Mouse (Mus musculus) gastrocnemius, postnatal 36 days (tissue): ENCODE data around the gene Clpsl2. TPM values are rescaled to one million over a fixed set of nuclear protein-coding genes. Genes with fewer than 3 reads are reported as not detected.
"Not testable (repeated sequence)": the region's sequence is repeated elsewhere in the genome, so short reads cannot be mapped to it uniquely, and the experiment has no call there.

ENCODE experiments used
- DNase-seq, 2 experiments: peaks; one replicate each; pipeline ENCODE4 v3.0.0; 2022
- intact Hi-C: fragments of 180-260 bp; cut with DNase I; formaldehyde crosslinking; loops from one replicate; pipeline ENCODE4 v1.15.1; 2025
- total RNA-seq, 2 experiments: library from RNA; stranded (reverse); gene quantifications; 2 replicates each; pipeline ENCODE4 v1.2.3; 2021

Clpsl2 gene
- total RNA-seq, 2 experiments from 2014 or later: not detected

DNA sequence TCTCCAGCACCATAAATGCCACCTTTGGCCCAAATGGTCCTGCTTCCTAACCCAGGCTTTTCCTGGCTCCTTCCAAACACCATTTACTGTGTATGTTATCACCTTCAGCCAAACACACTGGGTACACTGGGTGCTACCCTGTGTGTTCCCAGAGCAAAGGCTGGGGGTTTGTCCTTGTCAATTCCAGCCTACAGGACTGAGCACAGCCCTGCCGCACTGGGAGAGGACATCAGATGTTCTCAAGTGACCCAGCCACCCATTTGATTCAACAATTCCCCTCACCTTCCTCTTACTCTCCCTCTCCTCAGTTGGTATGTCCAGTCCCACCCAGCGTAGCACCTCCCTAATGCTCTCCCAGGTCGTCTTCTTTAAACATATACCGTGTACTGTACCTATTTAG is 28.6 kb upstream of the Clpsl2 start:
- DNase-seq: no peak

DNA sequence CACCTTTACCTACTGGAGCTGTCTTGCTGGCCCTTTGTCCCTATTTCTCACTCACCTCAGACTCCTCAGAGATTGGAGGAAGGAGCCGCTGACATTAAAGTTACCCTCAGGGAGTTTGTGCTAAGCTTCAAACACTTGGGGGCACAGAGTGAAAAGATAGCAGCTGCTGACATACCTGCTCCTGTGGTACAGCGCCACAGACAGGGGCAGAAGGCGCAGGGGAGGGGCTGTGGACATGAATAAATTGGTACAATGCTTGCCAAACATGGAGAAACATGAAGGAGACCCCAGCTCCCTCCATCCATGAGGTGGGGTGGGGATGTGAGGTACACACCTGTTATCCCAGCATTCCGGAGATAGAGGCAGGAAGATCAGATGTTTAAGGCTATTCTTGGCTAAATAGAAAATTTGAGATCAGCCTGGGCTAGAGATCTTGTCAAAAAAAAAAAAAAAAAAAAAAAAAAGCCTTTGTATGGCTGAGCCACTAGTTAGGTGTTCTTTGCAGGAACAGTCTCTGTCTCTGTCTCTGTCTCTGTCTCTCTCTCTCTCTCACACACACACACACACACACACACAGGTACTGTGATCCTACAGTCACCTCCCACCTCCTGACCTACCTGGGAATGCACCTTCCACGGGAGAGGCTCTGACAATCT is 28.0 kb upstream of the Clpsl2 start:
- no peak for DNase-seq
- intact Hi-C loops: no loop called here

More for the DNA sequence above, 28.6 kb upstream of the Clpsl2 start:
- intact Hi-C loops: no loop called here

DNA sequence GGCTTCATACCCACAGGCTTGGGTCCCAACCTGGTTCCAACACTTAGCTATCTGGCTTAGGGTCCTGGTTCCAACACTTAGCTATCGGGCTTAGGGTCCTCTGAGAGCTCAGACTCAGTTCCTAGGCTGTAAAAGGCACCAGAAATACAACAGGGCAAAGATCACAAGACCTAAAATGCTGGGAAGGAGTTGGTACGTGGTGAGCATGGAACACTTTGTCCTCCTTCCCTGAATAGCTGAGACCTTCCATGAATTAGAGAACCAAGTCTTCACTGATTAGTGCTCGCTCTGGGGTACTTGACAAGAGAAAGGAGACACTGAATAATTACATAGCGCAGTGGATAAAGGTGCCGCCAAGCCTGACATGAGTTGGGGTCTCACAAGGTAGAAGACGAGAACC is 27.3 kb upstream of the Clpsl2 start:
- DNase-seq: no peak
- intact Hi-C loops: loop anchor here (2.0 kb wide), 1 partner anchor 37 kb away; no protein-coding TSS in a partner anchor

DNA sequence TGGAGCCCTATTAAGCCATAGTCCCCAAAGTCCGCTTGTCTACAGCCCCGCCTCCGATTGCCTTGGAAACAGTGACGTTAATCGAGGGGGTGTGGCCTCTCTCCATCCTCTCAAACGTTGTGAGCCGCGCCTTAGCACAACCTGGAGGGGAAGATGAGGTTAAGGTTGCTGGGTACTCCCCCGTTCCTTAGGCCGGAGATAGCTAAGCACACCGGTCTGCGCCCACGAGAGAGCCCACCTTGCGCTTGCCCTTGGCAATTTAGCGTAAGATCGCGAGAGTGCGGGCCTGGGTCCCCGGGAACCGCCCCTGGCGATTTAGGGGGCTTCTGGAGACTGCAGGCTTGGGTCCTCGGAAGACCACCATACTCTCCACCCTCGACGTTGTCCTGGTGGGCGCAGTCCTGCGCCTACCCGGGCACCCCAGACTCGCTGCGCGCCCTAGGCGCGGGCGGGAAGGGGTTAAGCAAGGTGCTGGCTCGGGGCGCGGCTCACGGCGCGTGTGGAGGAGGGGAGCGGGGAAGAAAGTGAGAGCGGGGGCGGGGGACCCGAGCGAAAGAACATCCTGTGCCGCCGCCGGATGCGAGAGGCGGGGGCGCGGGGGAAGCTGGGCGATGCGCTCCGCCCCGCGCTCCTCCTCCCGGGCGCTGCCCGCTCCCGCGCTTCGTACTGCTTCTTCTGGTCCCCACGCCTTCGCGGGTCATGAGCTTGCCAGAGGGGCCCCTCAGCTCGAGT is 26.4 kb upstream of the Clpsl2 start:
- intact Hi-C loops: loop anchor here (2.0 kb wide), 1 partner anchor 38 kb away; no protein-coding TSS in a partner anchor
- peak; percentile 91 to 95 for DNase-seq

DNA sequence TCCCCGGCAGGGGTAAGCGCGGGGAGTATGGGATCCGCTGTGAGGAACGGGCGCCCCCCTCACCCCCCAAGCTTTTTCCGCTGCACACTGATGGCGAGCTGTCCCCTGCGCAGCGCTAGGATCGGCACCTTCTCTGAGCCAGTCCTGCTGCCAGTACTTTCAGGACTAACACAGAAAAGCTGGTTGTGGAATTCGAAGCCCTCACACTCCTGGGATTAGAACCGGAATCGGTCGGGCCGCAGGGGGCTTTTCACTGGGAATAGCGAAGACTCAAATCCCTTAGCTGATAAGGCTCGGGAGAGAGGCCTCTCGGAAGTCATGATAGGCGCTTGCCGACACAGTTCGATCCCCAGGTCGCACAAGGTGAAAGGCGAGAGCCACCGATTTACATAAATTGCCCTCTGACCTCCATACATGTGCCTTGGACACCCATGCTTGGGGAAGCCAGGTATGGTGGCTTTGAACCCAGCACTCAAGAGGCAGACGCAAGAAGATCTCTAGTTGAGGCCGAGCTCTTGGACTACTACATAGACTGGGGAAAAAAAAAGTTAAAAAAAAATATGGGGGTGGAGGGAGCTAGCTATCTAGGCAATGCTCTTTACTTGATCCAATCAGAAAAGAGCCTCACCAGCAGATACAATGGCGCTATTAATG is 25.7 kb upstream of the Clpsl2 start:
- no peak for DNase-seq
- intact Hi-C loops: loop anchor here (2.0 kb wide), 1 partner anchor 39 kb away; no protein-coding TSS in a partner anchor

DNA sequence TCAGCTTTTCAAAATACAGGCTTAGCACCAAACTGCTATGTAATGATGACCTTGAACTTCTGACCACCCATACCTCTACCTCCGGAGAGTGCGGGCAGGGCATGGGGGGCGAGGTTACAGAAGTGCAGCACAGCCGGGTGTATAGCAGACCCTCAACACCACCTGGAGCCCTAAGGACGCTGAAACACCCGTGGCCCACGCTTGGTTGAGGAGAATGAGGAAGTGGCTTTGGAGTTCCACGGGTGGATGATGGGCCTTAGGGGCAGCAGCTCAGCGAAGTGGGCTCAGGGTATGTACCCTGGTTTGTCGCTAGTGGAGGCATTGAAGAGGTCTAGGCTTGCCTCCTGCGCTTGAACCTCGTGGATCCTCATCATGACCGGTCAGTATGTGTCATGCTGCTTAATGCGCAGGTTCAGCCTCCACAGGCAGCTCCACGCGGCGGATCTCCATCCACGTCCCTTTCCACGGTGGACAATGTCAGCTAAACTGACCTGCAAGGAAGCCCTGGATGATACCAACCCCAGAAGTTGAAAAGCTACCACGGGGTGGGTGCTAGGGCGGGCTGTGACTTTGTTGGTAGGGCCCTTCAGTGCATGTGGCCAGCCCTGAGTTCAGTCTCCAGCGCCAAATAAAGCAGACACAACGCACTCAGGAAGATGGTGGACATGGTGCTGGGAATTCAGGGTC is 25.1 kb upstream of the Clpsl2 start:
- intact Hi-C loops: no loop called here
- DNase-seq: no peak

DNA sequence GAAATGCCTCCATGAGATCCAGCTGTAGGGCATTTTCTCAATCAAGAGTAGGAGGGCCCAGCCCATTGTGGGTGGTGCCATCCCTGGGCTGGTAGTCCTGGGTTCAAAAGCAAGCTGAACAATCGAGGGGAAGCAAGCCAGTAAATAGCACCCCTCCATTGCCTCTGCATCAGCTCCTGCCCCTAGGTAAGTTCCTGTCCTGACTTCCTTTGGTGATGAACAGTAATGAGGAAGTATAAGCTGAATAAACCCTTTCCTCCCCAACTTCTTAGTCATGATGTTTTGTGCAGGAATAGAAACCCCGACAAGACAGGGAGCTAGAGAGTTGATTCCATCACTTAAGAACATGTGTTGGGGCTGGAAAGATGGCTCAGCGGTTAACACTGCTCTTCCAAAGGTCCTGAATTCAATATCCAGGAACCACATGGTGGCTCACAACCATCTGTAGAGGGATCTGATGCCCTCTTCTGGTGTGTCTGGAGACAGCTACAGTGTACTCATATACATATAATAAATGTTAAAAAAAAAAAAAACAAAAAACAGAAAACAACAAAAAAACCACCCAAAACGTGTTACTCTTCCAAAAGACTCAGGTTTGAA is 24.3 kb upstream of the Clpsl2 start:
- no peak for DNase-seq
- intact Hi-C loops: no loop called here

DNA sequence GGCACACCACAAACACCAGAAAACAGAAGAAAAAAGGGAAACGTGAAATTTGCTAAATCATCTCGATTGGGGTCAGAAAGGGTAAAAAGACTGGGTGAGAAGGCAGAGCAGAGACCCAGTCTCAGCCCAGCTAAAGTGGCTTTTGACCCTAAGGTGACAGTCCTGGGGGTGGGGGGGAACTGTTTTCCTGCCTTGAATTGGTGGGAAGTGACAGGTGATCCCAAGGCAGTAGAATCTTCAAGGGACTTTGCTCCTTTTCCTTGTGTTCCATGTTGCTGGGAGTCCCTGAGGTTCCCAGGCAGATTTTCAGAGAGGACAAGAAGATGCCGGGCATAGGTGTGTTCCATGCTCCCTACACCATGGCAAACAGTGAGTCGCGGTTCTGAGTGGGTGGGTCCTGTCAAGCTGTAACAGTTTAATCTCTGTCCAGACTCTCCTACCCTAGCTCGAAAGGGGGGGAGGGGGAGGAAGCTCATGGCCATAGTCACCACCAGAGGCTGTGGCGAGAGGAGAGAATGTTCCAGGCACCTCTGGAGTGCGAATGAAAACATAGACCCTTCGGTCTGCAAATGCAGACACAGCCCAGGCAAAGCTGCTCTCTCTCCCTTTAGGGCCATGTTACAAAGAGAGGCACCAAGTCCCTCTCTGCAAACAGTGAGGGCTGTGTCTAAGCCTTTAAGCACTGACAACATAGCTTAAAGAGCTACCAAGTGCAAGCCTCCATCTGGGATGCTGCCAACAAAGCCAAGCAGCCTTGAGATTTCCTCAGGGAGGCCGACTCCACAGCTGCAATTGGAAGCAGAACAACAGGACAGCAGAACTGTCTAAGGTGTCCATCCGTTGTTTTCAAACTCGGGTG is 21.8 kb upstream of the Clpsl2 start:
- DNase-seq: no peak
- intact Hi-C loops: loop anchor here (1.0 kb wide), 2 partner anchors 120 to 141 kb away; no protein-coding TSS in a partner anchor

DNA sequence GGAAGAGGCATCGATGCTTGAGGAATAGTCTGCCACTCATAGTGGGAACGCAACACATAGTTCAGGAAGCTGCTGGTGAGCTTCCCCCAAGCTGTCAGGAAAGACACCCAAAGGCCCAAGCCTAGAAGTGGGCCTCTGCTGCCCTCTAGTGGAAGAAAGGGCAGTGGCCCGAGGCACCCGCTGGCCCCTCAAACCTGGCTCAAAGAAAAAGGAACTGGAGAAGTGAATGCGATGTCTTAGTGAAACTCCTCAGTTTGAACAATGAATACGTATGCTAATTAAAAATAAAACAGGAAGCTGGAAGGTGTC is 21.2 kb upstream of the Clpsl2 start:
- intact Hi-C loops: loop anchor here (1.0 kb wide), 2 partner anchors 121 to 142 kb away; no protein-coding TSS in a partner anchor
- DNase-seq: peak; percentile 80 to 84

DNA sequence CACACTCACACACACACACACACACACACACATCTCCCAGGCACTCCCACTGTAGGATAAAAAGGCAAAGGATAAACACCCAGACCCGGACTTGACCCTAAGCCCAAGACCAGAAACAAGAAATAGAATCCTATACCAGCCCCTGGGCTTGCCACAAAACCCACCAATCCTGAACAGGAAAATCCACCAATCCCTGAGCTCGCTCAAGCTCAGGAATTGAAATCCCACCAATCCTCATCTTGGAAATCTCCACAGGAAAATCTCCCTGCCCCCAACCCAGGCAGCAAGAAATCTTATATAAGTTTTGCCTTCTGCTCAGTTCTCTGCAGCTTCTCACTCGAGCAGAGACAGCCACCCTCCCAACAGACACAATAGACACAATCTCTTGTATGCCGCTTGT is 20.1 kb upstream of the Clpsl2 start:
- no peak for DNase-seq
- intact Hi-C loops: no loop called here

DNA sequence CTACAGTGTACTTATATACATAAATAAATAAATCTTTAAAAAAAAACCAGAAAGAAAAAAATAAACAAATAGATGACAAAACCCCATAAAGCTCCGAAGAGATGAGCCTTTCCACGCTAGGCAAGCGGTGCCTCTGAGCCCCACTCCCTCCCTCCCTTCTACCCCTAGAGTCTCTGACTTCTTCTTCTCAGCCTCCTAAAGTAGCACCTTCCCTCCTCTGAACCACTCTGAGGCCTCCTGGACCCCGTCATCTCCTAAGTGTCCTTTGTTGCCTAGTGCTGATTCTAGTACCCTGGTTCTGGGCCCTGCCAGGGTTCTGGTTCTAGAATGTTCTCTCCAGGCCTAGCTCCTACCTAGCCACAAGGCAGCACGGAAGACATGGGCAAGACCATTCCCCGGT is 18.7 kb upstream of the Clpsl2 start, which contains the start of gene Armc12:
TSS of gene Armc12 (plus strand) at position 301 of the 400 bp plus-strand sequence.
- intact Hi-C loops: no loop called here
- no peak for DNase-seq

DNA sequence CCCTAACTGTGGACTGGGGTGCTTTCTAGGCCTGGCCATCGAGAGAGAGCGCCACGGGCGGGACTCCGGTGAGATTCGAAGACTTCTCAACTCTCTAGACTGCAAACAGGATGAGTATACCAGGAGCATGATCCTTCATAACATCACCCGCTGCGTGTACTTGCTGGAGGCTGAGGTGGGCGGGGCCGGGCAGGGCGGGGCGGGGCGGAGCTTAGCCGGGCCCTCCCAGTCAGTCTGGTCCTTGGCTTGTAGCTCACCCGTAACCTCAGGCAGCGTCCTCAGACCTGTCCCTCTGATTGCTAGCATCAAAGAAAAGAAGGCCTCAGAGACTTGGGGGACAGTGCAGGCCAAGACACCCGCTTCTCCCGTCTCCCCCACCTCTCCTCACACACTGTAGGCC is 17.3 kb upstream of the Clpsl2 start:
- no peak for DNase-seq
- intact Hi-C loops: no loop called here

DNA sequence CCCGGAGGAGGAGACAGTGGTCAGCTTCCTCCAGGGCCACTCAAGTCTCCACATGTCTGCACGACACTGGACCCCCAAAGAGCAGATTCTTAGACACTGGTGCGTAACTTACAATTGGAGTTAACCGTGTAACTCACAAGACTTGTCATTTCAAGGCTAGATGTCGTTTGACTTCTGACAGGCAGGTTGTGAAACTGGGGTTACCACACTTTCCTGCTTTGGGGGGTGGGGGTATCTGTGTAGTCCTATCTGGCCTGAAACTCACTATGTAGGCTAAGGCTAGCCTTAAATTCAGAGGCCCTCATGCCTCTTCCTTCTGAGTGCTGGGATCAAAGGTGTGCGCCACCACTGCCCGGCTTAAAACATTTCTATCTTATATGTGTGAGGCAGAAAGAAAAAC is 16.7 kb upstream of the Clpsl2 start:
- intact Hi-C loops: no loop called here

DNA sequence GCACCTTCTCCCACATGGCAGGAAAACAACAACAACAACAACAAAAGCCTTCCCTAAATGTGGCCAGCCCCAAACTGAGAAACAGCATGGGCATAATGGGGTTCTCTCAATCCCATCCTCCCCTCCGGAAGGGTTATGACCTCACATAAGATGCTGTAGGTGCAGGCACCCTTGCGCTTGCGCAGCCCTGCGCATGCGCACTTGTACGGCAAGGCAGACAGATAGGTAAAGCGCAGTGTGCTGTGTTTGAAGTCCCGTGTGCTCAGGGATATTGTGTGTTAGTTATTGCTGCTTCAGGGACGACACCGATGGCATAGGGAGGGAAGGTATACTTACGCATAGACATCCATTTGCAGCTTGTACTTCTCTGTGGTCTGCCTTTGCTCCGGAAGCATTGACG is 15.9 kb upstream of the Clpsl2 start:
- intact Hi-C loops: no loop called here
- DNase-seq: no peak

More for the DNA sequence above, 16.7 kb upstream of the Clpsl2 start:
- DNase-seq: no peak

DNA sequence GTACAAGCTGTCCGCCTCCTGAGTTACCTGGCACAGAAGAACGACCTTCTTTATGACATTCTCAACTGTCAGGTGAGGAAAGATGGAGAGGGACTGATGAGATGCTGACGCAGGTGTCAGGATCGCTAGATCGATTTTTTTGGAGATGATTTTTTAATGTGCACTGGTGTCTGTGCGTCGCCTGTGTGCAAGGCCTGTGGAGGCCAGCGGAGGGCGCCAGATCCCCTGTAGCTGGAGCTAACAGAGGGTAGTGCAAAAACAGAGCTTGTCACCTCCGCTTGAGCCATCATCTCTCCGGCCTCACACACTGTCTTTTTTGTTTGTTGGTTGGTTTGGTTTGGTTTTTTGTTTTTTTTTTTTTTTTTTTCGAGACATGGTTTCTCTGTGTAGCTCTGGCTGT is 11.3 kb upstream of the Clpsl2 start:
- intact Hi-C loops: no loop called here
- no peak for DNase-seq

DNA sequence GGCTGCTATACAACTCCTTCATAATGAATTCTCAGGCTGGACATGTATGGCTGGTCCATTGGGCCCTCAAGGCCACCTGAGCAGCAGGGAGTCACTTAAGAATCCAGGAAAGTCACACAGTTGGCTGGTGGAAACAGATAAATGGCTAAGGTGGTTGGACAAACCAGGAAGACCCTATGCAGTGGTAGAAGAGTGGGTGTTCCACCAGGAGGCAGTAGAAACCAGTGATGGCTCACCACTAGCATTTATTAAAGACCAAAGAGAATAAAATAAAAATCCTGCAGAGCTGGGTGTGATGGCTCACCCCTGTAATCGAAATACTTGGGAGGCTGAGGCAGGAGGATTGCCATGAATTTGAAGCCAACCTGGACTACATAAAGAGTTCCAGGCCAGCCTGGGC is 2.3 kb upstream of the Clpsl2 start:
- intact Hi-C loops: no loop called here
- DNase-seq: no peak

DNA sequence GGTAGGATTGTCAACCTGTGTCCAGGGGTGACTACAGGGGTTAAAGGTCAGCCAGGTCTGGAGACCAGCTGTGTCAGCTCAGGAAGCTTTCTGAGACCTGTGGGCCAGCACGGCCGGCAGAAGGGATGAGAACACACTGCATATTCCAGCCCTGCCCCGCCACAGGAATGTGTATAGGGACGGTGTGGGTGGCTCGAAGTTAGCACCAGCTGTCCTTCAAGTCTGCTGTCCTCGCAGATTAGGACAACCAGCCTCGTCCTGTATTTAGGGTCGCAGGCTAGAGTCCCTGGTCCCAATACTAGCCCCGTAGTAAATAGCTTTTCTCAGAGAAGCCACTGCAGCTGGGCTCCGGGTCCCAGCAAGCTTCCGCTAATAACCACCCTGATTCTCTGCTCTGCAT is 661 bp upstream of the Clpsl2 start:
- no peak for DNase-seq
- intact Hi-C loops: no loop called here

DNA sequence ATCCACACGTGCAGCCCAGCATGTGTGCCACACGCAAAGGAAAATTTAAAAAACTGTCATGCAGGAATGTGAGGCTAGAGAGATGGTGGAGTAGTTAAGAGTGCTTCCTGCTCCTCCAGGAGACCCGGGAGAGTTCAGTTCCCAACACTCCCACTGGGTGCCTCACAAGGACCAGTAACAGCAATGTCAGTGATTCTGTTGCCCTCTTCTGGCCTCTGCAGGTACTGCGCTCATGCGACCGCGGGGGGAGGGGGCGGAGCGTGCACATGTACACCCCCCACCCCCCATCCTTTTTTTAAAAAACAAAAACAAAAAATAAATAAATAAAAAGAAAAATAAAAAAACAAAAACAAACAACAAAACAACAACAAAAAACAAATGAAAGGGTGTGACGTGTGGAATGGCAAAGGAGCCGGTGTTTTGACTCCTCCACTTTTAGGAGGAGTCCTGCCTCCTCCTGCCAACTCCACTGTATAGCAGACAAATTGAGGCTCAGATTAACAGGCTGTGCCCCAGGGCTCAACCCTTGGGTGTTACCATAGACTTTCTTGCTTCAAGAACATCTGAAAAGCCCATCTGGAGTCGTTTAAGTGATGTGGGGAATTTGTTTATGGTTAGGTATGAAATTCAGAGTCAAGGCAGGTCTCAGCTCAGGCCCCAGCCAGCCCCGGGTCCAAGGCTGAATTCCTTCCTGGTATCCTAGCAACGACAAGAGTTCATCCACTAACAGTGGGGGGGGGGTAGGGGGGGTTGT is 4.0 kb downstream of the Clpsl2 start:
- intact Hi-C loops: no loop called here
- peak; percentile 50 to 56 for DNase-seq

DNA sequence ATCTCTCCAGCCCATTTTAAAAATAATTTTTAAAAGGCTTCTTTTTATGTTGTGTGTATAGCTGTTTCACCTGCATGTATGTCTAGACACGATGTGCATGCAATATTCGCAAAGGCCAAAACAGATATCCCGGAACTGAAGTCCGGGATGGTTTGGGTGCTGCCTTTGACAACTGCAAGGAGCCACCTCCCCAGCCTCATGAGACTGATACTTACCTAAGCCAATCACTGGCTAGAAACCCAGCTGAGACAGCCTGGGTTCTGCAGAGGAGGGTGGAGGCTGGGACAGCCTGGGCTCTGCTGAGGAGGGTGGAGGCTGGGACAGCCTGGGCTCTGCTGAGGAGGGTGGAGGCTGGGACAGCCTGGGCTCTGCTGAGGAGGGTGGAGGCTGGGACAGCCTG is 4.8 kb downstream of the Clpsl2 start:
- DNase-seq, intact Hi-C loops: not testable (repeated sequence)
